Mouse (Mus musculus) lung, postnatal 0 days (tissue): ENCODE data around the gene Zdhhc5.

Source experiments
- CTCF ChIP-seq: IDR thresholded peaks from 2 replicates; pipeline ENCODE4 v1.5.1; 2016; ENCODE audit warnings: antibody characterized with exemption, mild to moderate bottlenecking
- EP300 ChIP-seq: IDR thresholded peaks from 2 replicates; pipeline ENCODE4 v1.6.1; 2016; ENCODE audit warnings: antibody characterized with exemption, mild to moderate bottlenecking, control low read depth

- TF ChIP-seq CTCF (no peak), EP300 (no peak)
Observed at GRCm38 (mm10) chr2:84741841-84742450, 27.0 kb upstream of the Zdhhc5 start.
